Mouse (Mus musculus) thymus, adult 2 months (tissue): ENCODE data around the gene Gcgr.

Experiments
- CTCF ChIP-seq: fragments of 200-500 bp; IDR thresholded peaks from 2 replicates; pipeline ENCODE4 v1.5.1; 2012; ENCODE audit warnings: mild to moderate bottlenecking, control low read depth, low read length, moderate library complexity, borderline replicate concordance; ENCODE audit not compliant: control insufficient read depth, poor library complexity, insufficient read depth; ENCODE audit errors: extremely low read depth
- POLR2A ChIP-seq: fragments of 200-500 bp; IDR thresholded peaks from 2 replicates; pipeline ENCODE4 v1.6.1; 2012; ENCODE audit warnings: mild to moderate bottlenecking, low read length, control low read depth, moderate library complexity; ENCODE audit not compliant: control insufficient read depth, poor library complexity, insufficient read depth; ENCODE audit errors: extremely low read depth

GRCm38 (mm10) chr11:120542376-120542775 lies 11.9 kb downstream of the Gcgr start:
- TF ChIP-seq CTCF, result no peak
- TF ChIP-seq POLR2A, result no peak
